Mouse (Mus musculus): ENCODE measurements at regions not wholly inside any gene's neighbourhood (a gene's known extent, or its start where the extent isn't known, plus 50 kb on each side); places are given as distances from the start of the nearest gene placed in this dataset.

DNA sequence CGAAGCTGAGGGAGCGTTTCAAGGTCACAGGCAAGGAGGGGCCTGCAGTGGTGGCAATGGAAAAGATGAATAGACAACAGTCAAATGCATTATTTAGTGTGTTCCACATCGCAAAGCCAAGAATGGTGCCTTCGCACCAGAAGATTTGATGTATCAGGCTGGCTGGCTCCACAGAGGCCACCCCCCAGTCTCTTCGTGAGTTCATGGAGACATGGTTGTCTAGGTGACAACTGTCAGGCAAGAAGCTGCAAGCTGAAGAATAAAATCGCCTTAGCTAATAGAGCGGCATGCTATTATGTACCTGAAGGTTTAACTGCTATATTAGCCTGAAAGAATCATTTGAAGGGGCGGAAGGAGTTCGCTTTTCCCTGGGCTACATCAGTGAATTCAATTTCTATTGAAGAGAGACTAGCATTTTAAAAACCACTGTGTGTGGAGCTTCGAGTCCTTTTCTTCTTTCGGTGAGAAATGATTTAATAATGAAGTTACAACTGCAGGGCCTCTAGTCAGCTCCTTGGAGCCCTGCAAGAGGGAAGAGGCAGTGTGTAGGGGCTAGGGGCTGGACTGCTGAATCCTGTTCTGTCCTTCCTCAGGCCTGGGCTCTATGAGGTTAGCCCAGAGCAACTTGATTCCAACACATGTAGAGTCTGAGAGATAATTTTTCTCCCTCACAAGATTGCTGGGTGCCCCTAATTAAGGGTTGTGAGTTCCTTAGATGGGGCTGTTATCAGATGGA lies 169.1 kb downstream of the Mid1ip1 start:
- H3K4me3 ChIP-seq: no peak overlapping the region
- H3K27ac ChIP-seq: no peak overlapping the region
- 87% methylated on average over 11 of the region's 11 CpGs for WGBS
- no peak for DNase-seq (ENCODE audit: low spot score)
- no peaks in the 10 kb centered on the region for H3K9me3 ChIP-seq (replicated peaks)
- H3K4me1 ChIP-seq: peaks cover 2% of the 10 kb centered on the region; the same call in 1 of the 2 replicates
- no peaks in the 10 kb centered on the region for H3K36me3 ChIP-seq
- peaks cover 28% of the 10 kb centered on the region; the same call in 1 of the 2 replicates for H3K27me3 ChIP-seq (ENCODE audit: low read depth, poor library complexity, severe bottlenecking)

DNA sequence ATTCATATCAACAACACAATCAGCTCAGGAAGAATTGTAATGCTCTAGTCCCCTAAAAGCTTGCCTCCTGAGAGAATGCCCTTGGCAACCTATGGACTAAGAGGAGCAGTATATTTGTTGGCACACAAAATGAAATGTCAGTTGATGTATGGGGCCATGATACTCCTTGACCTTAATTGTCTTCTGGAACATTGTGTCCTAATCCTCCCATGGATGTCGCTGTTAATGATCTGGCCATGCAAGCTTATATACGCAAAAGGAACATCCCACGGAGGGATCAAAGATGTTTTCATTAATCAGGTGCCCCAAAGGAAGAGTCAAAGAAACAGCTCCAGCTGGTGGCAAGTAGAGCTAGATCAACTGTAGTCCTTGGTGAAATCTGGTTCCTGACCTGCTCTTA lies 178.0 kb downstream of the Mid1ip1 start:
- peaks cover 27% of the 10 kb centered on the region for H3K27me3 ChIP-seq (ENCODE audit: low read depth, poor library complexity, severe bottlenecking)
- H3K36me3 ChIP-seq: no peaks in the 10 kb centered on the region
- H3K9me3 ChIP-seq (replicated peaks): no peaks in the 10 kb centered on the region
- no peak for DNase-seq (ENCODE audit: low spot score)
- no peak overlapping the region for H3K4me3 ChIP-seq
- WGBS: 92% methylated on average over 3 of the region's 3 CpGs
- no peak overlapping the region for H3K27ac ChIP-seq
- H3K4me1 ChIP-seq: no peaks in the 10 kb centered on the region

DNA sequence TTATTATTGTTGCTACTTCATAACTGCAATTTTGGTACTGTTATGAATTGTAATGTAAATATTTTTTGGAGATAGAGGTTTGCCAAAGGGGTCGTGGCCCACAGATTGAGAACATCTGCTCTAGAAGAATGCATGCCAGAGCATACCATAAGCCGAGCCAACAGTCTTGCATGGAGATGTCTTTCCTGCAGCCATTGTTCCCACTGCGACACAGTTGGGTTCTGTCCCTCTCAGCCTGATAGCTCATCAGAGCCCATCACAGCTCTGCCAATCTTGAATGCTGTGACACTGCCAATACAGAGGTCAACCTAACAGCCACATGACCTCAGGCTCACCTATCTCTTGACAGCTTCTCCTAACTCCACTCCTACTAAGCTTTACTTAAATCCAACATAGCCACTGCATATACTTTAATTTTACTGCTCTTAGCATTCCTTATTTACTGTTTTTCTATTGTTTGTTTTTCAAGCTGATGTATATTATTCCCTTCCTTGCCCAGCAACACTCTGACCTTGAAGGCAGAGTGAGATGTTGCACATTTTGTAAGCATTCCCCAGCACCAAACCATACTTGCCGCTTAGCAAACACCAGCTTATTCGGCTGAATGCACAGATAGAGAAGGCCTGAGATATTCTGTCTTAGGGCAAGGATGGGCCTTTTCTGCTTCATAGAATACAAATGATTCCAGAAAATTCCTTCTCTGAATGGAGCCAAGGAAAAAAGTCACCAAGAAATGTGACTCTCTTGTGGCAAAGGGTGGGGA lies 181.6 kb downstream of the Mid1ip1 start:
- Histone ChIP-seq H3K9me3 (replicated peaks) (no peaks in the 10 kb centered on the region), H3K27me3 (ENCODE audit: low read depth, poor library complexity, severe bottlenecking) (peaks cover 39% of the 10 kb centered on the region), H3K4me3 (no peak overlapping the region), H3K36me3 (no peaks in the 10 kb centered on the region), H3K4me1 (no peaks in the 10 kb centered on the region), H3K27ac (no peak overlapping the region)
- 87% methylated on average over 5 of the region's 5 CpGs for WGBS
- DNase-seq (ENCODE audit: low spot score): no peak

DNA sequence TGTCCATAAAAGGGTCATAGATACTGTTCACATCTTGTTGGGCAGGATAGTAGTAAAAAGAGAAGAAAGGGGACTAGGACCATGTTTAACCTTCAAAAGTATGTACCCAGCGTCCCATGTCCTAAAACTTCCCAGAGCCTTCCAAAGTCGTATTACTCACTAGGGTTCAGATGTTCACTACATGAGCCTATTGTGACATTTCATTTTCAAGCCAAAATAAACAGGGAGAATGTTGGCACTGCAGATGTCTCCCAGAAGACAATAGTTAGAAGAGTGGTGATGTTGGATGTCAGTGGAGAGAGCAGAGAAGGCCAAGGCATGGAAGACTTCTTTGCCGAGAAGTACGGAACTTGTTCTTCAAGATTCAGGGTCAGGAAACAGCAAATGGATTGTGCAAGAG lies 187.9 kb downstream of the Mid1ip1 start:
- Histone ChIP-seq H3K9me3 (replicated peaks) (no peaks in the 10 kb centered on the region), H3K4me3 (no peak overlapping the region), H3K27me3 (ENCODE audit: low read depth, poor library complexity, severe bottlenecking) (peaks cover 51% of the 10 kb centered on the region), H3K4me1 (no peaks in the 10 kb centered on the region), H3K36me3 (no peaks in the 10 kb centered on the region), H3K27ac (no peak overlapping the region)
- WGBS: 97% methylated on average over 4 of the region's 4 CpGs
- DNase-seq (ENCODE audit: low spot score): no peak

DNA sequence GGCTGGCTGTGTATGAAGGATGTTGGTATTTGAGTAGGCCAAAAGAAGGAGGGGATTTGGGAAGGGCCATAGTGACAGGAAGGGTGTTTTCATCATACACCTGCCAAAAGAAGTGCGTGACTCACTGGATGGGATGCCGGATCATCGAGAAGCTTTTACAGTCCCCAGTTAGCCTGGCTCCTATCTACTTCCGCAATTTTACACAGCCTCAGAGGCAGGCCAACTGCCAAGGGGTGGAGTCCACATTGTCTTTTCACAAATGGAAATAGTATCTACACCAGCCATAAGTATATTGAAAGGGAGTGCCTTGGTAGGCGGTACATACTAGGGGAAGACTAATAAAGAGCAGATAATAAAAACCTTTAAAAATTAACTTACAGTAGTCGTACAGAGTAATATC lies 189.3 kb downstream of the Mid1ip1 start:
- Histone ChIP-seq H3K9me3 (replicated peaks) (no peaks in the 10 kb centered on the region), H3K27ac (no peak overlapping the region), H3K4me3 (no peak overlapping the region), H3K4me1 (no peaks in the 10 kb centered on the region), H3K36me3 (no peaks in the 10 kb centered on the region), H3K27me3 (ENCODE audit: low read depth, poor library complexity, severe bottlenecking) (peaks cover 62% of the 10 kb centered on the region)
- WGBS: 96% methylated on average over 6 of the region's 6 CpGs
- no peak for DNase-seq (ENCODE audit: low spot score)

DNA sequence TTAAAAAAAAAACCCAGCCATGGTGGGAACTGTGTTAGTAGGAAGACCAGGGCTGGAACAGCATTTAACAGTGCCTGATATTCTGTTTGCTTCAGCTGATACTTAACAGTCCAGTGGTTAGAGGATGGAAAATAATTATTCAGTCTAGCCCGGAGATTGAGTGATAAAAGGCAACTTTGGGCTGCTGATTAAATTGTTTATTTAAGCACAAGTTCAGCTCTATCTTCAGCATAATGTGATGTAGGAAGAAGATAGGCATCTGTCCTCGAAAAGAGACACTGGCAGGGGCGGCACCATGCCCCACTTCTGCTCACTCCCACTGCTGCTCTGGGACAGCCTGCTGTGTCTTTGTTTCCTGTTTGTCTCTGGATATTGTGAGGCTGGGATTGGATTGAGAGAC lies 190.1 kb downstream of the Mid1ip1 start:
- Histone ChIP-seq H3K27ac (no peak overlapping the region), H3K27me3 (ENCODE audit: low read depth, poor library complexity, severe bottlenecking) (peaks cover 64% of the 10 kb centered on the region), H3K4me1 (no peaks in the 10 kb centered on the region), H3K4me3 (no peak overlapping the region), H3K36me3 (no peaks in the 10 kb centered on the region), H3K9me3 (replicated peaks) (no peaks in the 10 kb centered on the region)
- 84% methylated on average over 3 of the region's 3 CpGs for WGBS
- DNase-seq (ENCODE audit: low spot score): no peak

DNA sequence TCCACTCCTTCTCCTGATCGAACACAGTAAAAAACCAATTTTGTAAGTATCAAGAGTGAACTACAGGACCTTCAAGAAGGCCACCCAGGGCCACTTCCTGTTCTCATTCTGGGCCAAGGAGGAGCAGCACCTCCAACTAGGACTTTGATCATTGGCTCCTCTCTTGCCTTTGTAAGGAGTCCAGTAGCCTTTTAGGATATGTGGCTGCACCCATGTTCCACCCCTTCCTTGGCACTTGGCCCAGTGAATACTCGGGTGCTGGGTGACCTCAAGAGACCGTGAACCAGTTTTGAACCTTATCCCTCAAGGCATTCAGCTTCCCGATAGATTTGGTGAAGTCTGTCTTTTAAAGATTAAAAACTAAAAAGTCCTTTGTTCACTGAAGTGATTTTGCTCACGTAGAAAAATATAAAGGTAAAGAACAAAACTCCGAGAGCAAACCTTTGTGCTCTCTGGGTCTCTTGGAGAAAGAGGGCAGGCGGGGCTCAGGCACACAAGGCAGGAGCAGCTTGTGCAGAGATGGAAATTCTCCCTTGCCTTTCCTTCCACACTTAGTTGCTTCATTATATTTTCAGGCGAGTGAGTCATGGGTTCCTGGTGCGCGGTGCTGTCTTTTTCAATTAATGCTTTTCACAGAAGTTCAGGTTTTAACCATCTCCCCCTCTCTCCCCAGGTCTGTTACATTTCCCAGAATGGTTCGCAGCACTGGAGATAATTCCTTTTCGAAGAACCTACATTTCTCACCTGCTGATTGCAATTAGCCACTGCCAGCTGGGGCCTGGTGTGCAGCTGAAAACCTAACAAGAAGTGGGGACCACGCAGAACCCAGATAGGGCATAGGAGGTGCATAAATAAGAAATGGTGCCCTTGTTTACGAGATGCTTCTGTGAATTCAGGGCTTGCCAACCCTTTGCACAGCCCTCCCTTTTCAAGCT lies 196.6 kb downstream of the Mid1ip1 start:
- no peaks in the 10 kb centered on the region for H3K36me3 ChIP-seq
- H3K4me3 ChIP-seq: no peak overlapping the region
- no peaks in the 10 kb centered on the region for H3K9me3 ChIP-seq (replicated peaks)
- H3K27ac ChIP-seq: no peak overlapping the region
- H3K27me3 ChIP-seq (ENCODE audit: low read depth, poor library complexity, severe bottlenecking): peaks cover 67% of the 10 kb centered on the region
- WGBS: 91% methylated on average over 14 of the region's 14 CpGs
- no peaks in the 10 kb centered on the region for H3K4me1 ChIP-seq
- DNase-seq (ENCODE audit: low spot score): no peak

Measured in limb, embryonic 10.5 days (tissue).